Mouse (Mus musculus) neural tube, embryonic 14.5 days (tissue): ENCODE measurements around the gene Irx1. TPM values are rescaled to one million over a fixed set of nuclear protein-coding genes. Genes with fewer than 3 reads are reported as not detected.
A peak's percentile ranks its signal among the peaks of the same experiment; 100 is the strongest.

Source experiments
- ATAC-seq: fragments of 200-750 bp; cut with Nextera tagmentation; 2 replicates; pipeline ENCODE4 v1.8.0; 2017; ENCODE audit warnings: low read depth, mild to moderate bottlenecking, moderate TSS enrichment, moderate library complexity
- H3K27ac ChIP-seq: fragments of 300-500 bp; sonication (generic); 2 replicates; pipeline ENCODE4 v1.5.1; 2014; ENCODE audit warnings: low read depth, mild to moderate bottlenecking, control low read depth, low read length, moderate library complexity, mixed read lengths
- H3K27me3 ChIP-seq: fragments of 300-500 bp; sonication (generic); 2 replicates; pipeline ENCODE4 v1.6.1; 2014; ENCODE audit warnings: low read length; ENCODE audit not compliant: control insufficient read depth, insufficient read depth
- H3K36me3 ChIP-seq: fragments of 300-500 bp; sonication (generic); 2 replicates; pipeline ENCODE4 v1.6.1; 2014; ENCODE audit warnings: low read length, mixed read lengths; ENCODE audit not compliant: control insufficient read depth, insufficient read depth
- H3K4me1 ChIP-seq: fragments of 300-500 bp; sonication (generic); 2 replicates; pipeline ENCODE4 v1.6.1; 2014; ENCODE audit warnings: low read length; ENCODE audit not compliant: control insufficient read depth, insufficient read depth
- H3K4me2 ChIP-seq: fragments of 300-500 bp; sonication (generic); 2 replicates; pipeline ENCODE4 v1.6.1; 2014; ENCODE audit warnings: mild to moderate bottlenecking, low read depth, low read length, control low read depth
- H3K4me3 ChIP-seq: fragments of 300-500 bp; sonication (generic); 2 replicates; pipeline ENCODE4 v1.5.1; 2014; ENCODE audit warnings: low read depth, low read length, control low read depth, mixed read lengths
- H3K9ac ChIP-seq: fragments of 300-500 bp; sonication (generic); replicated peaks from 2 replicates; pipeline ENCODE4 v1.6.1; 2014; ENCODE audit warnings: low read depth, mild to moderate bottlenecking, control low read depth, low read length, mixed read lengths
- H3K9me3 ChIP-seq: fragments of 300-500 bp; sonication (generic); 2 replicates; pipeline ENCODE4 v1.6.1; 2016; ENCODE audit warnings: low read length; ENCODE audit not compliant: control insufficient read depth
- WGBS: fragments of 180-500 bp; shearing (Covaris S2); extraction: QIAGEN DNeasy Blood & Tissue Kit; methylation state at CpG from one replicate; pipeline ENCODE4 v1.1.7; 2014; 5-methylcytosine and 5-hydroxymethylcytosine counted together
- polyA plus RNA-seq: library from polyadenylated mRNA; unstranded; fragments of >200 nt; fragmentation: Nextera tagmentation; extraction: Ambion mirVana; gene quantifications from 2 replicates; pipeline ENCODE4 v1.2.1, GENCODE M21; 2014

Gene Irx1
- polyA plus RNA-seq, 1 experiment from 2014 or later = 2.0 TPM

DNA sequence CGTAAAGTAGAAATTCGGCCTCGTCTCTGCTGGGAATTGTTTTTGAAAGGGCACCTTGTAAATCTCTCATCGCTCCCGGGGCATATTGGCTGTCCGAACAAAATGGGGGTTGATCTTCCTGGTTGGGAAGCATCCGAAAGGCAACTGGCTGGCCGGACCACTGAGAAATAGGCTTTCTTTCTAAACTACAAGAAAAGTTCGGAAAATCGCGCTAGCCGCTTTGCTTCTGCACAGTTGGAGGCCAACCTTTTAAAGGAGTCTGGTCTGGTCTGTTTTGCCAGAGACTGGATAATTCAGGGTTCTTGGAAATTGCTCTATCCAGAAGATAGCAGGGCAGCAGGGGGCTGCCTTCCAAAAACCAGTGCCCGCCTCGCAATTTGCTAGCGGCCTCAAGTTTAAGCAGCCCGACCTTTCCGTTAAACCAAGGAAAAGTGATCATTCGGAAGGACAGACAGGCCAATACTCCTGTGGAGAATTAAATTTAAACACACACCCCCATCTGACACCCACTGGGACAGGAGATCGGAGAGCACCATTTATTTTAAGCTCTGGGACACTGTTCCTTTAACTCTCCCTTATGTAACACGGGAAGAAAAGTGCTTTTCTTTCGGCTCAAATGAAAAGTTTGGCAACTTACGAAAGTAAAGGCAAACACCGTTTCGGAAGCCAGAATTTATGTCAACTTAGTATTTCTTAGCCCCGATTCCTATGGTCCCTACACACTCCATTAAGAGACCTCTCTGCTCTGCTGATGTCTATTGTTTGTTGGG is 1.4 kb downstream of the Irx1 start:
- Histone ChIP-seq H3K9me3 (no peaks in the 10 kb centered on the region), H3K36me3 (no peaks in the 10 kb centered on the region), H3K27me3 (peaks cover 57% of the 10 kb centered on the region), H3K4me2 (peak overlapping the region; percentile 67; the same call in 1 of the 2 replicates), H3K27ac (no peak overlapping the region), H3K4me1 (peaks cover 21% of the 10 kb centered on the region), H3K9ac (peak overlapping the region; percentile 58), H3K4me3 (peak overlapping the region; percentile 39)
- no peak for ATAC-seq
- under 1% methylated on average over 25 of the region's 25 CpGs for WGBS

- Histone ChIP-seq H3K9me3 (no peaks in the 10 kb centered on the region), H3K27ac (no peak overlapping the region), H3K36me3 (no peaks in the 10 kb centered on the region), H3K4me2 (peak overlapping the region; percentile 44; the same call in 1 of the 2 replicates), H3K27me3 (peaks cover 57% of the 10 kb centered on the region), H3K4me3 (peak overlapping the region; percentile 39), H3K9ac (0 out of 2 replicates have a peak overlapping the region, but pooled peaks have one; percentile 3), H3K4me1 (peaks cover 21% of the 10 kb centered on the region)
- no peak for ATAC-seq
- 9% methylated on average over 9 of the region's 9 CpGs for WGBS
Observed at GRCm38 (mm10) chr13:71960846-71961735, 2.4 kb downstream of the Irx1 start.

- peak overlapping the region; percentile 44 for H3K4me2 ChIP-seq
- peaks cover 21% of the 10 kb centered on the region for H3K4me1 ChIP-seq
- peak overlapping the region; percentile 19; the same call in 1 of the 2 replicates for H3K4me3 ChIP-seq
- H3K27ac ChIP-seq = no peak overlapping the region
- ATAC-seq = no peak
- WGBS = 1% methylated on average over 9 of the region's 9 CpGs
- H3K27me3 ChIP-seq = peaks cover 56% of the 10 kb centered on the region
- H3K36me3 ChIP-seq = no peaks in the 10 kb centered on the region
- H3K9me3 ChIP-seq = no peaks in the 10 kb centered on the region
- H3K9ac ChIP-seq = 0 out of 2 replicates have a peak overlapping the region, but pooled peaks have one; percentile 16
Observed at GRCm38 (mm10) chr13:71960277-71960672, 3.2 kb downstream of the Irx1 start.

DNA sequence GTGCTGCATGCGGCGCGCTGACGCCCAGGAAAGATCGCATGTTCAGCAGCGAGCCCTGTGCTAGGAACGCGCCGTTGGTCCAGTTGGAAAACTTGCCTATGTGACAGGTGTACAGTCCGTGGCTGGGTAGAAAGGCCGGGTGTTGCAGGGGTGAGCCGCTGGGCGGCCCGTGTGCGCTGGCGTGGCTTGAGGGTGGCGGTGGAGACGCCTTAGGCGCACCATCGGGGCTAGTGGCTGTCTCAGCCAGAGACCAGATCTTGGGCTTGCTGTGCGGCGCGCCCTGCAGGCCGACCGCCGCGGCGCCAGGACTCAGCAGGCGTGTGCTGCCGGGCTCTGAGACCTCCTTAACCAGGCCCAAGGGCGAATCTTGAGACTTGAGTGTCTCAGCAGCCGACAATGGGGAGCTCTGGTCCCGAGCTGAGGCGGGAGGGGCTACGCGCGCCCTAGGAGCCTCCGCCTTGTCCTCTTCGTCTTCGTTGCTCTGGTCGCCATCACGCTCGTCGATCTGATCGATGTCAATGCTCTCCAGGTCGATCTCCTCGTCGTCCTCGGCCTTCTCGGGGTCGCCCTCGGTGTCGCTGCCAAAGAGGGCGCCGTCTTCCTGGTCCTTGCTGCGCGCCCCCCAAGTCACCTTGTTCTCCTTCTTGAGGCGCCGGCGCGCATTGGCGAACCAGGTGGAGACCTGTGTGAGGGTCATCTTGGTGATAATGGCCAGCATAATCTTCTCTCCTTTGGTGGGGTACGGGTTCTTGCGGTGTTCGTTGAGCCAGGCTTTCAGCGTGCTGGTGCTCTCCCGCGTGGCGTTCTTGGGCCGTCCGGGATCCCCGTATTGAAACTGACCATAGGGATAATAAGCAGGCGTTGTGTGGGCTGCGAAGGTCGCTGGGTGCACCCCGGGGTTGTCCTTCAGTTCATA is 3.9 kb downstream of the Irx1 start:
- Histone ChIP-seq H3K9ac (peak overlapping the region; percentile 29; the same call in 1 of the 2 replicates), H3K4me1 (peaks cover 21% of the 10 kb centered on the region)
- 3% methylated on average over 76 of the region's 76 CpGs for WGBS

DNA sequence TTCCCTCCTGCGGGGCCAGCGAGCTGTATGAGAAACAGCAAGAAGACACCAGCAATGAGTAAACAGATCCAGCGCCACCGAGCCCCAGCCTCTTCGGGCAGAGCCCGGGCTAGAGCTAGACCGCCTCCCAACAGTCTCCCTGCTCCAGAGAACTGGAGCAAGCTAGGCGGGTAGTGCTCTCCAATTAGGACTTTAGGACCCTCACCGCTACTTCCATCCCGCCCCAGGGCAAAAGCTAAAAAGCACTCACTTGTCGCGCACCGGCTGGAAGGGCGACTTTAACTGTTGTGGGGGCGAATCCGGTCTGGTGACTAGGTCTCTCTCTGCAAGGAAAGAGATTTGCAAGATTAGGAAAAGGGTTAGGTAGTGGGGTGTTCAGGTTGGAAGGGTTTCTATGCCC is 4.9 kb downstream of the Irx1 start:
- no peak overlapping the region for H3K27ac ChIP-seq
- H3K4me1 ChIP-seq = peaks cover 17% of the 10 kb centered on the region
- no peak overlapping the region; the same call in 1 of the 2 replicates for H3K4me3 ChIP-seq
- 7% methylated on average over 16 of the region's 16 CpGs for WGBS
- peaks cover 48% of the 10 kb centered on the region for H3K27me3 ChIP-seq
- no peaks in the 10 kb centered on the region for H3K9me3 ChIP-seq
- peak overlapping the region; percentile 44; the same call in 1 of the 2 replicates for H3K4me2 ChIP-seq
- no peak for ATAC-seq
- 0 out of 2 replicates have a peak overlapping the region, but pooled peaks have one; percentile 7 for H3K9ac ChIP-seq
- H3K36me3 ChIP-seq = no peaks in the 10 kb centered on the region

More for the DNA sequence above, 3.9 kb downstream of the Irx1 start:
- no peaks in the 10 kb centered on the region for H3K36me3 ChIP-seq
- no peaks in the 10 kb centered on the region for H3K9me3 ChIP-seq
- H3K4me2 ChIP-seq = peak overlapping the region; percentile 44
- H3K27ac ChIP-seq = no peak overlapping the region
- peaks cover 55% of the 10 kb centered on the region for H3K27me3 ChIP-seq
- peak overlapping the region; percentile 19 for H3K4me3 ChIP-seq
- peak; percentile 38; the same call in 1 of the 2 replicates for ATAC-seq

- H3K9ac ChIP-seq = no peak overlapping the region
- ATAC-seq = no peak
- H3K27ac ChIP-seq = no peak overlapping the region
- peaks cover 12% of the 10 kb centered on the region for H3K4me1 ChIP-seq
- peaks cover 43% of the 10 kb centered on the region for H3K27me3 ChIP-seq
- 9% methylated on average over 21 of the region's 21 CpGs for WGBS
- peak overlapping the region; percentile 44; the same call in 1 of the 2 replicates for H3K4me2 ChIP-seq
- peak overlapping the region; percentile 9; the same call in 1 of the 2 replicates for H3K4me3 ChIP-seq
- H3K36me3 ChIP-seq = no peaks in the 10 kb centered on the region
- no peaks in the 10 kb centered on the region for H3K9me3 ChIP-seq
Observed at GRCm38 (mm10) chr13:71957811-71958351, 5.6 kb downstream of the Irx1 start.

DNA sequence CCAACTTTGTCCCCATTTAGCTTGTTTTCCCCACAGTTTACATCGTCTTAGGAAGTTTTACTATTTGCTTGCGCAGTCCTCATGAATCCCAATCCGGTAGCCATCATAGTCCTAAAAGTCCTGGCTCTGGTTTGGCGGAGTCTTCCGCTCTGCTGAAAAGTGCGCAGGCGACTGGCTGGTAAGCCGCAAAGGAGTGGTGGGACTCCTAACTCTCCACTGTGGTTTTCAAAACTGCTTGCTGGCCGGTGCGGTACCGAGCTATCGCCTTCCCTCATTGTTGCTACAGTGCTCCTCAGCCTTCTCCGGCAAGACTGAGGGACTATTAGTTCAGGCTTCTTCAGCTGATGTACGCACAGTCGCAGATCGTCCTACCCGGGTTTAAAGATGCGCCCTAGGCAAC is 6.4 kb downstream of the Irx1 start:
- ATAC-seq = no peak
- H3K27me3 ChIP-seq = peaks cover 39% of the 10 kb centered on the region
- H3K36me3 ChIP-seq = no peaks in the 10 kb centered on the region
- 15% methylated on average over 18 of the region's 18 CpGs for WGBS
- no peak overlapping the region for H3K4me2 ChIP-seq
- no peak overlapping the region for H3K27ac ChIP-seq
- peak overlapping the region; percentile 9; the same call in 1 of the 2 replicates for H3K4me3 ChIP-seq
- peaks cover 13% of the 10 kb centered on the region; the same call in 1 of the 2 replicates for H3K4me1 ChIP-seq
- no peak overlapping the region for H3K9ac ChIP-seq
- no peaks in the 10 kb centered on the region for H3K9me3 ChIP-seq

DNA sequence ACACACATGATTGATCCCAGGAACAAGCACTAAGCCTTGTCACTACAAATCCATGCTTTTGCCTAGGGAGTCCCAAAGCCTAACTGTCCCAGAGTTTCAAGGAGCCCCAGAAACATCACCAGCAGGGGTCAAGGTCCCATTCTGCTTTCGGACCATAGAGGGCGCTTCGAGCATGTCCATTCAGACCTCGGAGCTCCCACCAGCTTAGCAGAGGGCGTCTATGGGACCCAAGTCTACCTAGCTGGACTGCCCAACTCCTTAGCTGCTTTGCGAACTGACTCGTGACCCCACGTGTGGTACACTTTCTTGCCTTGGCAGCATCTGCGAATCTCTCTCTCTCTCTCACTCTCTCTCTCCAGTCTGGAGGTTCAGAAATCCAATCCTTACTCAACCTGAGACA is 7.0 kb downstream of the Irx1 start:
- H3K27ac ChIP-seq = no peak overlapping the region
- WGBS = 5% methylated on average over 9 of the region's 9 CpGs
- peaks cover 36% of the 10 kb centered on the region for H3K27me3 ChIP-seq
- H3K9ac ChIP-seq = no peak overlapping the region
- peak overlapping the region; percentile 8; the same call in 1 of the 2 replicates for H3K4me2 ChIP-seq
- ATAC-seq = no peak
- no peaks in the 10 kb centered on the region for H3K9me3 ChIP-seq
- no peaks in the 10 kb centered on the region for H3K36me3 ChIP-seq
- H3K4me1 ChIP-seq = peaks cover 13% of the 10 kb centered on the region; the same call in 1 of the 2 replicates
- no peak overlapping the region for H3K4me3 ChIP-seq
